Mouse (Mus musculus): ENCODE results near the gene Olfr998. TPM values are rescaled to one million over a fixed set of nuclear protein-coding genes. Genes with fewer than 3 reads are reported as not detected.
A peak's percentile ranks its signal among the peaks of the same experiment; 100 is the strongest.
"Not testable (repeated sequence)": the region's sequence is repeated elsewhere in the genome, so short reads cannot be mapped to it uniquely, and the experiment has no call there.

The Olfr998 gene
- not detected in 2 replicates for polyA plus RNA-seq (2015; fragmentation: Nextera tagmentation; extraction: Ambion mirVana)

DNA sequence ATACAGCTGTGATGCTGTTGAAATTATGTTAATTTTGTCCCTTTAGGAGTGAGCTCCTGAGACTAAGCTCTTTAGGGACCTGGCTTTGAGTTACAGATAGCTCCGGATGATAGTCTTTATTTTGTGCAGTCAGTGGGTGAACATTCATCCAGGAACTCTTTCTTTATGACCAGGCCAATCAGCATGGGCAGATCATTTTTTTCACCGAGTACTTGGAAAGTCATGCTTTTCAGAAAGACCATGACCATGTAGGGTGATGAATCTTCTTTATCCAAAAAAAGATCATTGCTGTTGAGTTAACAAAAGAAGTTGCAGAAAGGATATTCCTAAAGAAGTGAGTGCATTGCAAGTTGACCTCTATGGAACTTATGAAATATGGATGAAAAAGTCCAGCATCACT is at the start of gene Olfr998:
Gene Olfr998, plus strand, starts transcription at position 301 of the 400 bp plus-strand sequence.
- H3K27ac ChIP-seq; H3K9ac ChIP-seq; H3K36me3 ChIP-seq; H3K4me2 ChIP-seq; ATAC-seq (ENCODE audit: insufficient number of reproducible peaks, low FRiP score, low TSS enrichment, low read depth); H3K9me3 ChIP-seq; H3K4me3 ChIP-seq; H3K27me3 ChIP-seq; H3K4me1 ChIP-seq: not testable (repeated sequence)
- 82% methylated on average over 2 of the region's 2 CpGs for WGBS

DNA sequence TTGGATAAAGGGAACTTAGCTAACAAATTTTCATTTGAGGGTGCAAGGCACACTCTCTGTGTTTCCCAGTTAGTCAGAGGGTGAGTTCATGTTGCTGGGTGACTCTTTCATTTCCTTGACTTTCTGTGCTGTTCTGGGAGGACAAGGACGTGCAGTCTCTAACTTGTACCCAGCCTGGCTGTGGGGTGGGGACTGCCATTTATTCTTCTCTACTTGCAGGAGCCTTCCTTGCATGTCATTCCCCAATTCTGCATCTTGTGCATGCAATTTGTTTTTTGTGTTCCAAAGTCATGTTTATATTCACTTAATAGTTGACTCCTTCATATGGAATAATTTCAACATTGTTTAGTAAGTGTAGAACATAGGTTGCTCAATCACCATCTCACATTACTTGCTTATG is 33.9 kb upstream of the Olfr998 start:
- Histone ChIP-seq H3K27me3 (no peaks in the 10 kb centered on the region), H3K4me1 (no peaks in the 10 kb centered on the region), H3K9me3 (no peaks in the 10 kb centered on the region), H3K4me2 (no peak overlapping the region), H3K4me3 (no peak overlapping the region), H3K9ac (no peak overlapping the region), H3K27ac (0 out of 2 replicates have a peak overlapping the region, but pooled peaks have one; percentile 18), H3K36me3 (no peaks in the 10 kb centered on the region)
- WGBS: 46% methylated on average over 1 of the region's 1 CpGs
- no peak for ATAC-seq (ENCODE audit: insufficient number of reproducible peaks, low FRiP score, low TSS enrichment, low read depth)

DNA sequence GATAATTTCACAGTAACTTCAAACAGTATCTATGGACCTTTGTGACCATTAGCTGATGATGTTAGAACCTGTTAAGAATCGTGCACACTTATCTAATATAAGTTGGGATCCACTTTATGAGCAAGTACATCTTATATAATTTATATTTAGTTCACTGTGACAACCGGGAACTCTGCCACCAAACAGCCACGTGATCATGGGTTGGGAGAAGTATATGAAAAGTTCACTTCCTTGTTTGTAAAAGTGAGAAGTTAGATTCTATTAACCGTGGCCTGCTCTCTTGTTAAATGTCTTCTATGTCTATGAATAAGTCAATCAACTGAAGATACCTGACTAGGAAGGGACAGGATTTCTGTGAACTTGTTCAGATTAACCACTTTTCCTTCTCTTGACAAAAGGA is 28.5 kb upstream of the Olfr998 start:
- no peaks in the 10 kb centered on the region for H3K36me3 ChIP-seq

DNA sequence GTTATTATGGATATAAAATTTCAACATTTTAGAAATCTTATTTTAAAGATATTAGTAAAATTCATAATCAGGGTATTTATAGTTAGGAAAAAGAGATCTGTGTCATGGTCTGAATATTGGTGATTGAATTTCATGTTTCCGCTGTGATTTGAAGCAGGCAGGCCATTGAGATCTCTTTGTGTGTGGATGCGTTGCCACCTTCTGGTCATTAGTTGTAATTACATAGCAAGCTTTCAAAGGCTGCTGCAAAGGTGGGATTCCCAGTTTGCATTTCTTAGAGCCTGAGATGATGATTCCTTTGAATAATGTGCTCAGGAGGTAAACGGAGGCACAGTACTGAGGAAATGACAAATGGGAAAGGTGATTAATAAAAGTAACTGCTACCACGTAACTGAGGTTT is 27.6 kb upstream of the Olfr998 start:
- H3K36me3 ChIP-seq: no peaks in the 10 kb centered on the region
- no peak overlapping the region for H3K4me2 ChIP-seq
- WGBS: 22% methylated on average over 4 of the region's 4 CpGs
- H3K27me3 ChIP-seq: no peaks in the 10 kb centered on the region
- no peaks in the 10 kb centered on the region for H3K9me3 ChIP-seq
- H3K9ac ChIP-seq: no peak overlapping the region
- no peaks in the 10 kb centered on the region for H3K4me1 ChIP-seq
- ATAC-seq (ENCODE audit: insufficient number of reproducible peaks, low FRiP score, low TSS enrichment, low read depth): no peak
- no peak overlapping the region for H3K27ac ChIP-seq
- H3K4me3 ChIP-seq: no peak overlapping the region

More for the DNA sequence above, 28.5 kb upstream of the Olfr998 start:
- H3K4me1 ChIP-seq: no peaks in the 10 kb centered on the region
- H3K27me3 ChIP-seq: no peaks in the 10 kb centered on the region
- H3K9me3 ChIP-seq: no peaks in the 10 kb centered on the region
- ATAC-seq (ENCODE audit: insufficient number of reproducible peaks, low FRiP score, low TSS enrichment, low read depth): no peak
- H3K4me3 ChIP-seq: no peak overlapping the region
- H3K27ac ChIP-seq: no peak overlapping the region
- no peak overlapping the region for H3K4me2 ChIP-seq
- no peak overlapping the region for H3K9ac ChIP-seq
- WGBS: 54% methylated on average over 4 of the region's 4 CpGs

DNA sequence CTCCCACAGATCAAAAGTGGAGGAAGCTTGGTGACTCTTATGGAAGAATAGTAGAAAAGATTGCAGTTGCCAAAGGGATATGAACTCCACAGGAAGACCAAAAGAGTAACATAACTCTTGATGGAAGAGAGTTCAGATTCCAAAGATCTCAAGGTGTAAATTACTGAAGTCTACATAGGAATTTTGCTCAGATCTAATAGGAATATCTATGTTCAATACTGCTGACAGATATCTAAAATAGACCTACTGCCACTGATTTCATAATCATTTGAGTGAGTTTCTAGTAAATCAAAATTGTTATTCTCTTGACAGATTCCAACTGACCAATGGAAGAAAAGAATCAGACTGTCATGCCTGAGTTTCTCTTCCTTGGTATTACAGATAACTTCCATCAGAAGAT is 9.8 kb upstream of the Olfr998 start, which contains the start of gene Olfr996:
Gene Olfr996, plus strand, starts transcription at position 301 of the 400 bp plus-strand sequence.
- no peak within 1 kb of the TSS for H3K9ac ChIP-seq
- H3K4me3 ChIP-seq: no peak within 1 kb of the TSS
- H3K27ac ChIP-seq: no peak within 1 kb of the TSS
- H3K4me1 ChIP-seq: no peaks in the 10 kb centered on the region
- H3K36me3 ChIP-seq: no peaks in the 10 kb centered on the region
- H3K9me3 ChIP-seq: no peaks in the 10 kb centered on the region
- no peak for ATAC-seq (ENCODE audit: insufficient number of reproducible peaks, low FRiP score, low TSS enrichment, low read depth)
- no peak within 1 kb of the TSS for H3K4me2 ChIP-seq
- H3K27me3 ChIP-seq: no peaks in the 10 kb centered on the region

DNA sequence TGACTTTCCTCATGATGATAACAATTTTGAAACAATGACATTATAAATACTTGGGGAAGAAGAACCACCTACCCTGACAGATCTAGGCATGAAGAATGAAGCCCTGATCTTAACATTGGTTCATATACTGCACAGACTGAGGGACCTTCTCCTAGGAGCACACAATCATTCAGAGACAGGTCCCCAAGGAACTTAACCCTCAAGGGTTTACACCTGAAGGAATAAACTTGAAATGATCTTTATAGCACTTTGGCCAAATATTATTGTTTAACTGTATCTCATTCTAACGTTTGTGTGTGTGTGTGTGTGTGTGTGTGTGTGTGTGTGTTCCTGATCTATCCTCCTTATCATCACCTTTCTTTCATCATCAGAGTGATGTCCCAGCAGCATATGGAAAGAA is 23.1 kb downstream of the Olfr998 start, which contains the start of gene Olfr1000:
Gene Olfr1000, minus strand, starts transcription at position 101 of the 400 bp plus-strand sequence.
- WGBS: 64% methylated on average over 1 of the region's 1 CpGs
- H3K4me1 ChIP-seq: no peaks in the 10 kb centered on the region
- H3K36me3 ChIP-seq: no peaks in the 10 kb centered on the region
- H3K9me3 ChIP-seq: no peaks in the 10 kb centered on the region
- H3K4me2 ChIP-seq: no peak within 1 kb of the TSS
- H3K4me3 ChIP-seq: no peak within 1 kb of the TSS
- H3K27ac ChIP-seq: no peak within 1 kb of the TSS
- no peaks in the 10 kb centered on the region for H3K27me3 ChIP-seq
- no peak within 1 kb of the TSS for H3K9ac ChIP-seq
- ATAC-seq (ENCODE audit: insufficient number of reproducible peaks, low FRiP score, low TSS enrichment, low read depth): no peak

Other genes with a start within 250 kb of the Olfr998 start
- not detected in 2 replicates for gene Olfr987, start 249.6 kb upstream of the Olfr998 start, polyA plus RNA-seq (2015; fragmentation: Nextera tagmentation; extraction: Ambion mirVana)
- gene Olfr988, start 225.7 kb upstream of the Olfr998 start, polyA plus RNA-seq (2015; fragmentation: Nextera tagmentation; extraction: Ambion mirVana): not detected in 2 replicates
- not detected in 2 replicates for gene Olfr992, start 179.5 kb upstream of the Olfr998 start, polyA plus RNA-seq (2015; fragmentation: Nextera tagmentation; extraction: Ambion mirVana)
- gene Olfr993, start 174.1 kb upstream of the Olfr998 start, polyA plus RNA-seq (2015; fragmentation: Nextera tagmentation; extraction: Ambion mirVana): not detected in 2 replicates
- not detected in 2 replicates for gene Olfr994, start 152.5 kb upstream of the Olfr998 start, polyA plus RNA-seq (2015; fragmentation: Nextera tagmentation; extraction: Ambion mirVana)
- not detected in 2 replicates for gene Olfr995, start 145.3 kb upstream of the Olfr998 start, polyA plus RNA-seq (2015; fragmentation: Nextera tagmentation; extraction: Ambion mirVana)
- gene 4833423E24Rik, start 69.9 kb upstream of the Olfr998 start, polyA plus RNA-seq (2015; fragmentation: Nextera tagmentation; extraction: Ambion mirVana): 15.1 and 16.6 TPM in 2 replicates
- gene Olfr996, start 9.7 kb upstream of the Olfr998 start, polyA plus RNA-seq (2015; fragmentation: Nextera tagmentation; extraction: Ambion mirVana): not detected in 2 replicates
- gene Olfr1000, start 23.0 kb downstream of the Olfr998 start, polyA plus RNA-seq (2015; fragmentation: Nextera tagmentation; extraction: Ambion mirVana): not detected in 2 replicates
- gene Olfr1002, start 61.8 kb downstream of the Olfr998 start, polyA plus RNA-seq (2015; fragmentation: Nextera tagmentation; extraction: Ambion mirVana): not detected in 2 replicates
- not detected in 2 replicates for gene Olfr154, start 75.5 kb downstream of the Olfr998 start, polyA plus RNA-seq (2015; fragmentation: Nextera tagmentation; extraction: Ambion mirVana)
- gene Olfr1006, start 89.8 kb downstream of the Olfr998 start, polyA plus RNA-seq (2015; fragmentation: Nextera tagmentation; extraction: Ambion mirVana): not detected in 2 replicates
- not detected in 2 replicates for gene Olfr1008, start 100.5 kb downstream of the Olfr998 start, polyA plus RNA-seq (2015; fragmentation: Nextera tagmentation; extraction: Ambion mirVana)
- gene Olfr1009, start 126.5 kb downstream of the Olfr998 start, polyA plus RNA-seq (2015; fragmentation: Nextera tagmentation; extraction: Ambion mirVana): not detected in 2 replicates
- gene Olfr1012, start 173.8 kb downstream of the Olfr998 start, polyA plus RNA-seq (2015; fragmentation: Nextera tagmentation; extraction: Ambion mirVana): not detected in 2 replicates
- not detected in 2 replicates for gene Olfr1013, start 178.2 kb downstream of the Olfr998 start, polyA plus RNA-seq (2015; fragmentation: Nextera tagmentation; extraction: Ambion mirVana)
- not detected in 2 replicates for gene Olfr1014, start 183.8 kb downstream of the Olfr998 start, polyA plus RNA-seq (2015; fragmentation: Nextera tagmentation; extraction: Ambion mirVana)
- not detected in 2 replicates for gene Olfr1015, start 193.1 kb downstream of the Olfr998 start, polyA plus RNA-seq (2015; fragmentation: Nextera tagmentation; extraction: Ambion mirVana)
- gene Olfr1016, start 213.6 kb downstream of the Olfr998 start, polyA plus RNA-seq (2015; fragmentation: Nextera tagmentation; extraction: Ambion mirVana): not detected in 2 replicates
- gene Olfr1018, start 229.5 kb downstream of the Olfr998 start, polyA plus RNA-seq (2015; fragmentation: Nextera tagmentation; extraction: Ambion mirVana): not detected in 2 replicates